Mouse (Mus musculus) heart, adult 2 months (tissue): Measurements from ENCODE around the gene Dhx29. TPM values are rescaled to one million over a fixed set of nuclear protein-coding genes. Genes with fewer than 3 reads are reported as not detected.

Source experiments
- DNase-seq, 2 experiments: peaks; one replicate each; pipeline ENCODE4 v3.0.0; 2021
- H3K27ac ChIP-seq: fragments of 200-600 bp; 2 replicates; pipeline ENCODE4 v1.8.1; 2022
- H3K27me3 ChIP-seq: fragments of 200-500 bp; 2 replicates; pipeline ENCODE4 v1.6.1; 2012; ENCODE audit warnings: mild to moderate bottlenecking, low read length, inconsistent platforms, mixed read lengths; ENCODE audit not compliant: control insufficient read depth, insufficient read depth
- H3K36me3 ChIP-seq: fragments of 200-500 bp; 2 replicates; pipeline ENCODE4 v1.6.1; 2012; ENCODE audit warnings: low read length, inconsistent platforms; ENCODE audit not compliant: control insufficient read depth, insufficient read depth
- H3K4me1 ChIP-seq: fragments of 200-500 bp; 2 replicates; pipeline ENCODE4 v1.6.1; 2011; ENCODE audit warnings: low read length; ENCODE audit not compliant: control insufficient read depth, insufficient read depth
- H3K4me3 ChIP-seq: fragments of 200-600 bp; 2 replicates; pipeline ENCODE4 v1.8.1; 2022
- H3K79me2 ChIP-seq: fragments of 200-500 bp; replicated peaks from 2 replicates; pipeline ENCODE4 v1.6.1; 2012; ENCODE audit warnings: mild to moderate bottlenecking, inconsistent platforms, low read length, moderate library complexity, mixed read lengths; ENCODE audit not compliant: control insufficient read depth, insufficient read depth
- H3K9ac ChIP-seq: fragments of 200-500 bp; 2 replicates; pipeline ENCODE4 v1.6.1; 2012; ENCODE audit warnings: low read depth, mild to moderate bottlenecking, control low read depth, inconsistent platforms, low read length, mixed read lengths
- CTCF ChIP-seq: fragments of 200-600 bp; IDR thresholded peaks from 2 replicates; pipeline ENCODE4 v1.8.1; 2022; ENCODE audit warnings: antibody characterized with exemption, mild to moderate bottlenecking, moderate library complexity
- EP300 ChIP-seq: fragments of 200-500 bp; IDR thresholded peaks from 2 replicates; pipeline ENCODE4 v1.6.1; 2011; ENCODE audit warnings: low read depth, low read length, control low read depth; ENCODE audit not compliant: insufficient read depth
- POLR2A ChIP-seq: fragments of 200-500 bp; IDR thresholded peaks from 2 replicates; pipeline ENCODE4 v1.6.1; 2011; ENCODE audit warnings: mild to moderate bottlenecking, low read depth, low read length, control low read depth; ENCODE audit not compliant: insufficient read depth
- WGBS: fragments of 180-500 bp; shearing (Covaris S2); methylation state at CpG from one replicate; pipeline ENCODE4 v1.1.7; 2018; 5-methylcytosine and 5-hydroxymethylcytosine counted together
- intact Hi-C: fragments of 180-260 bp; cut with DNase I; formaldehyde crosslinking; loops from one replicate; pipeline ENCODE4 v1.15.1; 2025
- polyA plus RNA-seq: library from polyadenylated mRNA; depleted of rRNA; stranded (reverse); fragments of >200 nt; gene quantifications from 2 replicates; pipeline ENCODE4 v1.2.3, GENCODE M21; 2012
- total RNA-seq, 2 experiments: library from RNA; stranded (reverse); gene quantifications; 2 replicates each; pipeline ENCODE4 v1.2.3; 2021

The Dhx29 gene
- total and polyA plus RNA-seq, 3 experiments: 3.3 to 15.7 (median 14.2) TPM

DNA sequence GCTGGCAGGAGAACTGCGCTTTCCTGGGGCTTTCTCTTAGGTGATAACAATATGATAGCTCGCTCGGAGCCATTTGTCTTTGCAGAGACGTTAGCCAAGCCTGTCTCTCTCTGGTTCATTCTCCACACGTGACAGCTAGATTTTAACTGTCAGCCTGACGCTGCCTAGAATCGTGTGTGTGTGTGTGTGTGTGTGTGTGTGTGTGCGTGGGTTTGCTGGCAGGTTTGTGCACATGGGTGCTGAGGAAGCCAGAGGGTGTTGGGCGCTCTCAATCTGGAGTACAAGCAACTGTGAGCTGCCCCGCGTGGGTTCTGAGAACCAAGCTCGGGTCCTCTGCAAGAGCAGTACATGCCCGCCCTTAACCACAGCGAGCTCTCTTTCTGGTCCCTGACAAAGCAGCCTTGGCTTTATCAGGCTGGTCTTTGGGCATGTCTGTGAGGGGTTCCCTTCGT, 14.7 kb downstream of the Dhx29 start:
- Histone ChIP-seq H3K4me3 (no peak overlapping the region), H3K9ac (no peak overlapping the region), H3K27ac (no peak overlapping the region), H3K4me1 (no peaks in the 10 kb centered on the region), H3K27me3 (no peaks in the 10 kb centered on the region), H3K79me2 (no peaks in the 10 kb centered on the region), H3K36me3 (no peaks in the 10 kb centered on the region)
- TF ChIP-seq EP300: no peak
- no peak for TF ChIP-seq POLR2A
- TF ChIP-seq CTCF: no peak
- no peak for DNase-seq
- WGBS: 65% methylated on average over 15 of the region's 15 CpGs
- intact Hi-C loops: no loop called here

DNA sequence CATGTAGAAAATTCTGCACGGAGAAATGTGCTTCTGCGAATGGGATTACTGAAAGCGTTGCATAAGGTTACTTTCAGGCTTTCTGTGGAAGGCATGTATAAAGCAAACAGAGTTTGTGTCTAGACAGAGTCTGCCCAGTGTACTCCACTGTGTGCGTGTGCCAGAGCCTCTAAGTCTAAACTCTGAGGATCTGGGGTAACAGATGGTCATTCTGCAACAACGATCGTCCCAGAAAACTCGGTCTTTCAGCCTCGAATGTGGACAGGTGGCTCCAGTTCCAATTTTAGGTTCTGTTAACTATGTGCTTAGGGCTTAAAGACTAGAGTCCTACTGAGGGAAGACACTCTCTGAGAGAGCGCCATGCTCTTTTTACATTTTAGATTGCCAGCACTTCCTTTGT, 18.1 kb downstream of the Dhx29 start:
- 96% methylated on average over 9 of the region's 9 CpGs for WGBS
- intact Hi-C loops: no loop called here
- Histone ChIP-seq H3K36me3 (no peaks in the 10 kb centered on the region), H3K4me1 (no peaks in the 10 kb centered on the region), H3K27me3 (no peaks in the 10 kb centered on the region), H3K9ac (no peak overlapping the region), H3K27ac (no peak overlapping the region), H3K4me3 (no peak overlapping the region), H3K79me2 (no peaks in the 10 kb centered on the region)
- TF ChIP-seq EP300 (no peak), CTCF (no peak), POLR2A (no peak)
- DNase-seq: no peak

- TF ChIP-seq EP300 (no peak), POLR2A (no peak), CTCF (no peak)
- Histone ChIP-seq H3K27me3 (no peaks in the 10 kb centered on the region), H3K4me1 (no peaks in the 10 kb centered on the region), H3K27ac (no peak overlapping the region), H3K4me3 (no peak overlapping the region), H3K9ac (no peak overlapping the region), H3K79me2 (no peaks in the 10 kb centered on the region), H3K36me3 (no peaks in the 10 kb centered on the region)
- DNase-seq: no peak
- 79% methylated on average over 6 of the region's 6 CpGs for WGBS
- intact Hi-C loops: no loop called here
These were observed 18.6 kb downstream of the Dhx29 start for GRCm38 (mm10) chr13:112945900-112946299.

- DNase-seq: no peak
- intact Hi-C loops: no loop called here
- no peaks in the 10 kb centered on the region for H3K79me2 ChIP-seq
- no peak for TF ChIP-seq EP300
- TF ChIP-seq CTCF: no peak
- TF ChIP-seq POLR2A: no peak
- 89% methylated on average over 8 of the region's 8 CpGs for WGBS
- H3K4me1 ChIP-seq: no peaks in the 10 kb centered on the region
- no peak overlapping the region for H3K9ac ChIP-seq
- H3K36me3 ChIP-seq: no peaks in the 10 kb centered on the region; the same call in 1 of the 2 replicates
- H3K4me3 ChIP-seq: no peak overlapping the region
- no peak overlapping the region for H3K27ac ChIP-seq
- H3K27me3 ChIP-seq: no peaks in the 10 kb centered on the region
These were observed 26.8 kb downstream of the Dhx29 start for GRCm38 (mm10) chr13:112954067-112954466.

DNA sequence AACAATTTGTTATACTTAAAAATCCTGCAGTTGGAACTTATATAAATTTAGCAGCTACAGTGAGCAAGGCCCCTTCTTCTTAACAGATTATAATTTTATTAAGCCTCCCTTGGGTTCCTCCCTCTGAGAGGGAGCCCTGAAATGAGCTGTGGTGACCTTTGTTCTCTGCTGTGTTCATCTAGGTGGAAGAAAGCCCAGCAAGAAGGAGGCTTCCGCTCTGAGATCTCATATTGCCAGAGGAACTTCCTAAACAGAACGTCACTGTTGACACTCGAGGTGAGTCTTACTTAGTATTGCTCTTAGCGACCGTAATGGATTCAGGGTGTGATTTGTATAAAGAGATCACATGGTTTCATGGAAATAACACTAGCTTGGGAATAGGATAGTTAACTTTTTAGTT, 35.8 kb downstream of the Dhx29 start:
- 88% methylated on average over 5 of the region's 5 CpGs for WGBS
- H3K27ac ChIP-seq: no peak overlapping the region
- DNase-seq: no peak
- no peaks in the 10 kb centered on the region for H3K4me1 ChIP-seq
- H3K4me3 ChIP-seq: no peak overlapping the region
- no peaks in the 10 kb centered on the region; the same call in 1 of the 2 replicates for H3K36me3 ChIP-seq
- H3K79me2 ChIP-seq: no peaks in the 10 kb centered on the region
- no peak for TF ChIP-seq EP300
- TF ChIP-seq CTCF: no peak
- no peak for TF ChIP-seq POLR2A
- H3K9ac ChIP-seq: no peak overlapping the region
- H3K27me3 ChIP-seq: no peaks in the 10 kb centered on the region
- intact Hi-C loops: no loop called here

DNA sequence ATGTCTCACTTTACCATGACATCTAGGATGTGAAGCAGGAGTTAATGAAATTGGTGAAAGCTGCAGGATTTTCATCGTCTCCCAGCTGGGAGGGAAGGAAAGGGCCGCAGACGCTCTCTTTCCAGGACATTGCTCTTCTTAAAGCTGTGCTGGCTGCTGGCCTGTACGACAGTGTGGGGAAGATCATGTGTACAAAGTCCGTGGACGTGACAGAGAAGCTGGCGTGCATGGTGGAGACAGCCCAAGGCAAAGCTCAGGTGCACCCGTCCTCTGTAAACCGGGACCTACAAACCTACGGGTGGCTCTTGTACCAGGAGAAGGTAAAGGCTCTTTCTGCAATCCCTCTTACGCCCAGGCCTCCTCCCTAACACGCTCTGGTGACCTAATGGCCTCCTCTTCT, 37.2 kb downstream of the Dhx29 start:
- intact Hi-C loops: no loop called here
- Histone ChIP-seq H3K27me3 (no peaks in the 10 kb centered on the region), H3K4me3 (no peak overlapping the region), H3K36me3 (no peaks in the 10 kb centered on the region; the same call in 1 of the 2 replicates), H3K9ac (no peak overlapping the region), H3K27ac (no peak overlapping the region), H3K4me1 (no peaks in the 10 kb centered on the region), H3K79me2 (no peaks in the 10 kb centered on the region)
- WGBS: 92% methylated on average over 12 of the region's 12 CpGs
- no peak for DNase-seq
- TF ChIP-seq POLR2A: no peak
- no peak for TF ChIP-seq EP300
- no peak for TF ChIP-seq CTCF
